Mouse (Mus musculus) stomach, embryonic 15.5 days (tissue): ENCODE data around the gene Adgrv1. TPM values are rescaled to one million over a fixed set of nuclear protein-coding genes. Genes with fewer than 3 reads are reported as not detected.
"Not testable (repeated sequence)": the region's sequence is repeated elsewhere in the genome, so short reads cannot be mapped to it uniquely, and the experiment has no call there.

Experiments
- ATAC-seq: fragments of 200-750 bp; cut with Nextera tagmentation; 2 replicates; pipeline ENCODE4 v1.8.0; 2017; ENCODE audit warnings: low read depth, moderate number of reproducible peaks, moderate TSS enrichment; ENCODE audit not compliant: insufficient read depth, low FRiP score
- H3K27ac ChIP-seq: fragments of 300-500 bp; sonication (generic); 2 replicates; pipeline ENCODE4 v1.5.1; 2015; ENCODE audit warnings: mild to moderate bottlenecking, inconsistent platforms
- H3K27me3 ChIP-seq: fragments of 300-500 bp; sonication (generic); replicated peaks from 2 replicates; pipeline ENCODE4 v1.6.1; 2015; ENCODE audit warnings: inconsistent platforms
- H3K36me3 ChIP-seq: fragments of 300-500 bp; sonication (generic); 2 replicates; pipeline ENCODE4 v1.6.1; 2015; ENCODE audit warnings: inconsistent platforms
- H3K4me1 ChIP-seq: fragments of 300-500 bp; sonication (generic); 2 replicates; pipeline ENCODE4 v1.6.1; 2015; ENCODE audit warnings: inconsistent platforms
- H3K4me2 ChIP-seq: fragments of 300-500 bp; sonication (generic); 2 replicates; pipeline ENCODE4 v1.6.1; 2015; ENCODE audit warnings: mild to moderate bottlenecking, inconsistent platforms
- H3K4me3 ChIP-seq: fragments of 300-500 bp; sonication (generic); replicated peaks from 2 replicates; pipeline ENCODE4 v1.5.1; 2015; ENCODE audit warnings: inconsistent platforms
- H3K9ac ChIP-seq: fragments of 300-500 bp; sonication (generic); 2 replicates; pipeline ENCODE4 v1.6.1; 2015; ENCODE audit warnings: inconsistent platforms
- H3K9me3 ChIP-seq: fragments of 300-500 bp; sonication (generic); 2 replicates; pipeline ENCODE4 v1.6.1; 2016; ENCODE audit warnings: inconsistent platforms
- WGBS: fragments of 180-500 bp; shearing (Covaris S2); methylation state at CpG from one replicate; pipeline ENCODE4 v1.1.7; 2015; 5-methylcytosine and 5-hydroxymethylcytosine counted together
- polyA plus RNA-seq: library from polyadenylated mRNA; unstranded; fragments of >200 nt; fragmentation: Nextera tagmentation; extraction: Ambion mirVana; gene quantifications from 2 replicates; pipeline ENCODE4 v1.2.1, GENCODE M21; 2015

Adgrv1 gene
- polyA plus RNA-seq, 1 experiment from 2014 or later: 1.1 TPM

DNA sequence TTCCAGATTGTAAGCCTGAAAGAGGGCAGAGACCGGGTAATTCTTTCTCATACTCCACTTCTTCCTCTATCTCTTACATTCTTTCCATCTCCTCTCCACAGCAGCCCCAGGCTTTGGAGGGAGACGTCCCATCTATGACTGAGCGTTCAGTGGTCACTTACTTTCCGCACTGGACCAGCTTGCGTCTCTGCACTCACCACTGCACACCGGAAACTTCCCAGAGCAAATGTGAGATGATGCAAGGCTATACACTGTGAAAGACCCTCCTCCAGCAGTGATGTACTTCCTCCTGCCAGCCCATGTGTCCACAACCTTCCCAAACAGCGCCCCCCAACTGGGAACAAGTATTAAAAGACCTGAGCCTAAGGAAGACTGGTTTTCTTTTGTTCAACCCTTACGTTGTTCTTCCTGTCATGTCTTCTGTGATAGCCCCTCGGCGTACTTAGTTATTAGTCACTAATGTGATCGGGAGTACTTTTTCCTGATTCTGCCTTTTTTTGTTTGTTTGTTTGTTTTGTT, 11.2 kb upstream of the Adgrv1 start:
- no peak overlapping the region for H3K9ac ChIP-seq
- no peak overlapping the region for H3K27ac ChIP-seq
- no peaks in the 10 kb centered on the region for H3K36me3 ChIP-seq
- no peak for ATAC-seq
- 0 out of 2 replicates have a peak, but pooled peaks cover 2% of the 10 kb centered on the region for H3K4me1 ChIP-seq
- 88% methylated on average over 11 of the region's 11 CpGs for WGBS
- no peak overlapping the region for H3K4me2 ChIP-seq
- H3K27me3 ChIP-seq: no peaks in the 10 kb centered on the region
- H3K9me3 ChIP-seq: no peaks in the 10 kb centered on the region
- no peak overlapping the region for H3K4me3 ChIP-seq

DNA sequence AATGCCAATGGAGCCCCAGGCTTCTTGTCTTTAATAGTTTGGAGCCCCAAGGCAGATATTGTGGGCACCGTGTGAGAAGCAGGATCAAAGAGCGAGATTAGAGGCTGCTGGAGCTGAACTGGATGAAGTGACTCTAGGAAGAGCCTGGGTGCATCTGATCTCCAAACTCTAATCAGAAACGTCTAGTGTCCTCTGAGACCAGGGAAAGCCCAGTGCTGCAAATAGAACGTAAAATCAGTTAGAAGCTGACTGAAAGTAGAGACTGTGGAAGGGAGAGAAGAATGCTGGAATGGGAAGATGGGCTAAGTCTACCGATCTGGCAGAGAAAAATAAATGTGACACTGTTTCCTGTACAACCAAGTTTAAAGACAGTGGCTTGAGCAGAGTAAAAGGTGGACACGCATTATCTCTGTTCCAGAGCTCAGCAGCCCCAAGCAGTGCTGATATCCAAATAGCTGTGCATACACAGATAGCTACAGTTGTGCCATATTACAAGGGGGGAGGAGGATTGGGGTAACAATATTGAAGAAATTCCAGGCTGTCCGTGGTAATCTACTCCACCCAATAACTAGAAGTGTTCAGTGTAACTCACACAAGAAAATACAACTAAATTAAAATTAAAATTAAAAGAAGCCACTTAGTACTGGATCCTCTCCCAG, 9.7 kb upstream of the Adgrv1 start:
- H3K36me3 ChIP-seq: no peaks in the 10 kb centered on the region
- no peak overlapping the region for H3K4me2 ChIP-seq
- no peaks in the 10 kb centered on the region for H3K27me3 ChIP-seq
- H3K4me3 ChIP-seq: no peak overlapping the region
- no peak overlapping the region for H3K9ac ChIP-seq
- ATAC-seq: peak; percentile 92
- H3K27ac ChIP-seq: no peak overlapping the region
- H3K9me3 ChIP-seq: no peaks in the 10 kb centered on the region
- 59% methylated on average over 7 of the region's 7 CpGs for WGBS
- H3K4me1 ChIP-seq: 0 out of 2 replicates have a peak, but pooled peaks cover 2% of the 10 kb centered on the region

DNA sequence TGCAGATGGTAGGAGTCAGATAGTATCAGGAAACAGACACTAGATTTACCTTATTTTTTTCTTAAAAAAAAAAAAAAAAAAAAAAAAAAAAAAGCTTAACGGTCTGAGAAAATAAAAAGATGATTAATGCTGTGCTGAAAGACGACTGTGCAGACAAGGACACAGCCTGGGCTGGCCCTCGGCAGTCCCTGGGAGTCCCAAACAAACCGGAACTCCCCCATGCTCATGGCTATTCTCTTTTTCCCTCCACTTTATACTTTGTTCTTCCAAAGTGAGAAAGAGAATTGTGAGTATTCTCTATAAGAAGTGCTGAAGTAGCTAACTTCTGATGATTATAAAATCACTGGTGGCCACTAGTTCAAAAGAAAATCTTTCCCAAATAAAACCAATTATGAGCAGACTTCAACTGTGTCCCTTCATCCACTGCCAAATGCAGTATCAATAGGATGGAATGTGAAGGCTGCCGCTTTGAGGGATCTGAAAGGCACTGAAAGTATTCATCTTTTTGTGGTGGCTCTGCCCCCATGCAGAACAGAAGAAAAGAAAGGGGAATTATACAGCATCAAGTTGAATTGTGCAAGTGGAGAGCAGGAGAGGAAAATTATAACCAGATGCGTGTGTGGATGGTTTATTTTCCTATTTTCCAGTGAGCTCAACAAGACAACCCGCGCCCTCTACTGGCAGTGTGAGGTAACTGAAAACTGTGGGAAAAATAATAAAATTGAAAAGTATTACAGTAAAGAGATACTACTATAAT, 8.5 kb upstream of the Adgrv1 start:
- Histone ChIP-seq H3K4me3 (no peak overlapping the region), H3K9me3 (no peaks in the 10 kb centered on the region), H3K9ac (no peak overlapping the region), H3K4me1 (0 out of 2 replicates have a peak, but pooled peaks cover 2% of the 10 kb centered on the region), H3K27ac (no peak overlapping the region), H3K4me2 (peak overlapping the region; percentile 39), H3K27me3 (no peaks in the 10 kb centered on the region), H3K36me3 (no peaks in the 10 kb centered on the region)
- ATAC-seq: no peak
- WGBS: 10% methylated on average over 8 of the region's 8 CpGs

DNA sequence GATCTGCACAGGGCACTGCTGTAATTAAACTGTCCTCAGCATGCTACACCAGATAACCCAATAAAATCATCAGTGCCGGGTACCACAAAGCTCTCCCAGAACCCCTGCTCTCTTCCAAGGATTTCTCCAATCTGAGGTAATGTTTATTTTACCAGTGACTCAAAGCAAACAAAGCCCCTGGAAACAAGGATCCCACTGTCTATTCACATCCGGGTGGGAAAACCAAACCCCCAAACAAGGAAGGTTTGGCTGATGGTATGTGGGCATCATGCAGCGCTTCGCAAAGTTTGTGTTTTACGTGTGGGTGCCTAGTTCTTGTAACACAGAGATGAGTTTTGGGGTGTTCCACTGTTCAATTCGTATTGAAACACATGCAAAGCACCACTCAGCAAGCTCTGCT, 7.9 kb upstream of the Adgrv1 start:
- 0 out of 2 replicates have a peak, but pooled peaks cover 2% of the 10 kb centered on the region for H3K4me1 ChIP-seq
- H3K9me3 ChIP-seq: no peaks in the 10 kb centered on the region
- H3K4me3 ChIP-seq: no peak overlapping the region
- H3K27ac ChIP-seq: no peak overlapping the region
- ATAC-seq: no peak
- no peak overlapping the region for H3K4me2 ChIP-seq
- no peaks in the 10 kb centered on the region for H3K27me3 ChIP-seq
- no peaks in the 10 kb centered on the region for H3K36me3 ChIP-seq
- WGBS: 32% methylated on average over 6 of the region's 6 CpGs
- H3K9ac ChIP-seq: no peak overlapping the region

DNA sequence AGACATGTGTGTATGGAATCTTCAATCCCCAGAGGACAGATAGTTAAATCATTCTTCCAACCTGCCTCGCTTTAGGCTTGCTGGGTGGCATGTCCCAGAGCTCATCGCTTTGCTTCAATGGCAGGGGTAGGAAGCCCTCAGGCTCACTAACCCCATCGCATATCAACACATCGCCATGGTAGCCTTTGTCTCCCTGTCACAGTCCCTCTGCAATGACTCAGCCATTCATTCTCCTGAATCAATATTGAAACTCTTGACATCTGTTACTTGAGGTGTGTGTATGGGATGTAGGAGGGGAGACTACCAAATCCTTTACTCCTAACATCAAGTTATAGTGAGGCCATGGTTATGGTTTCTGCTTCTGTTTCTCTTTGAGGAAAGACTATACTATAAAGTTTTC, 6.7 kb upstream of the Adgrv1 start:
- Histone ChIP-seq H3K9me3 (no peaks in the 10 kb centered on the region), H3K27ac (no peak overlapping the region), H3K27me3 (no peaks in the 10 kb centered on the region), H3K4me1 (0 out of 2 replicates have a peak, but pooled peaks cover 2% of the 10 kb centered on the region), H3K9ac (no peak overlapping the region), H3K4me2 (no peak overlapping the region), H3K4me3 (no peak overlapping the region), H3K36me3 (no peaks in the 10 kb centered on the region)
- WGBS: 42% methylated on average over 4 of the region's 4 CpGs
- ATAC-seq: no peak

DNA sequence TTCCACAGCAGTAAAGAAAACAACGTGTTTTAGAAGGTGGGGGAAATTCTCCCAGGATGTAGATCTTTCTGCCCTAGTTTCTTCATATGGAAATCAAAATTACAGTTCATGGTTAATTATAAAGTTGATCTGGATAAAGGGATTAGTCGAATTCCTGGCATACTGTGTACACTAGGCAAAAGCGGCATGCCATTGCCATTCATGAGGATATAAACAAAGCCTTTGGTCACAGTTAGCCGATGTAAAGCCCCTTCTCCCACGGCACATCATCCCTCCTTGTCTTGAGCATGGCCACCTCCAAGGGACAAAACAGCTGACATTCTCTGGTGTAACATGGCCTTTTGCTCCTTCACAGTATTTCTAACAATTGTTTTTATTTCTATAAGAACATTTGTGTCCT, 2.4 kb downstream of the Adgrv1 start:
- WGBS: 72% methylated on average over 5 of the region's 5 CpGs
- ATAC-seq: no peak

DNA sequence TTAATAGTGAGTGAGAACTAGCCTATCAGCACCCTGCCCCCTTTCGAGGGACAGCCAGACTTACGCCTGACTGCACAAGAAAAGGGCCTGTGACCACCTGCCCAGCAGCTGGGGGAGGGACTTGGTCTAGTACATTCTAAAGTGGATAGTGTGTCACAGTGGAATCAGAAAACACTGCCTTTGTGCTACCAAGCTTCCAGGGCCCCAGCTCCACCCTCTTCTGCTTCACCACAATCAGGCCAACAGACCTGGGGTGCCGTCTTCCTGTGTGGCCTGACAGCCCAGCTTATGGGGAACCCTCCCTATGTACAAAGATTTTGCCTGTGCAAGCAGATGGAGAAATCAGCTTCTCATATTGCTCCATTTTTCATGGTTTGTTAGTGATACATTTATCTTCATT, 3.6 kb downstream of the Adgrv1 start:
- no peak for ATAC-seq
- 65% methylated on average over 3 of the region's 3 CpGs for WGBS
- peaks cover 6% of the 10 kb centered on the region; the same call in 1 of the 2 replicates for H3K27me3 ChIP-seq

More for the DNA sequence above, 2.4 kb downstream of the Adgrv1 start:
- no peaks in the 10 kb centered on the region for H3K9me3 ChIP-seq
- H3K4me2 ChIP-seq: no peak overlapping the region
- H3K4me1 ChIP-seq: peaks cover 8% of the 10 kb centered on the region; the same call in 1 of the 2 replicates
- H3K36me3 ChIP-seq: no peaks in the 10 kb centered on the region
- no peak overlapping the region for H3K27ac ChIP-seq
- H3K4me3 ChIP-seq: no peak overlapping the region
- H3K27me3 ChIP-seq: peaks cover 6% of the 10 kb centered on the region; the same call in 1 of the 2 replicates
- H3K9ac ChIP-seq: no peak overlapping the region

DNA sequence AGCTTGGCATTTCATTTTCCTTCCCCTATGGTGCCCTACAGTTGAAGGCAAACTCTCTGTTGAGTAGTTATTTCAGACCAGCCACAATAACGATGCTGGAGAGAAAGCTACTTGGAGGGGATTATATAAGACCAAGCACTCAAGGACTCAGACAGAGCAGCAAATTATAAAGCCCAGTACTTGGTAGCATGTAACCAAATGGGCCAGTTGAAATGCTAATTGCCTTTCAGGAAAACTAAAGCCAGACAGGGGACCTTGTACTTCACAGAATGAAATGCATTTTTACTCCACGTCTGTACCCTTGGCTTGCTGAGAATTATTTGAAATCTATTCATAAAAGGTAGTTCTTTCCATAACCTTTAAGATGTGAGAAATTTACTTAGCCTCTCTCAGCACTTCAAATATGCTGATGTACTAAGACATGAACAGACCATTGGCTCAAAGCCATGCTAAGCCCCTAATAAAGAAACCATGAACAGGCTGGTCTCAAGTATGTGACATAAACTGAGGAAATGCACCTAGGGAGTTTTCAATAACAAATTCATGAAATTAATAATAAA, 4.2 kb downstream of the Adgrv1 start:
- peaks cover 6% of the 10 kb centered on the region; the same call in 1 of the 2 replicates for H3K27me3 ChIP-seq
- H3K9me3 ChIP-seq: no peaks in the 10 kb centered on the region
- no peak for ATAC-seq
- no peak overlapping the region for H3K4me3 ChIP-seq
- no peak overlapping the region for H3K27ac ChIP-seq
- H3K4me2 ChIP-seq: no peak overlapping the region
- no peak overlapping the region for H3K9ac ChIP-seq
- no peaks in the 10 kb centered on the region for H3K36me3 ChIP-seq
- H3K4me1 ChIP-seq: peaks cover 8% of the 10 kb centered on the region; the same call in 1 of the 2 replicates
- 73% methylated on average over 2 of the region's 2 CpGs for WGBS

More for the DNA sequence above, 3.6 kb downstream of the Adgrv1 start:
- no peaks in the 10 kb centered on the region for H3K36me3 ChIP-seq
- H3K9me3 ChIP-seq: no peaks in the 10 kb centered on the region
- no peak overlapping the region for H3K27ac ChIP-seq
- no peak overlapping the region for H3K4me3 ChIP-seq
- H3K9ac ChIP-seq: no peak overlapping the region
- H3K4me1 ChIP-seq: peaks cover 8% of the 10 kb centered on the region; the same call in 1 of the 2 replicates
- H3K4me2 ChIP-seq: no peak overlapping the region

DNA sequence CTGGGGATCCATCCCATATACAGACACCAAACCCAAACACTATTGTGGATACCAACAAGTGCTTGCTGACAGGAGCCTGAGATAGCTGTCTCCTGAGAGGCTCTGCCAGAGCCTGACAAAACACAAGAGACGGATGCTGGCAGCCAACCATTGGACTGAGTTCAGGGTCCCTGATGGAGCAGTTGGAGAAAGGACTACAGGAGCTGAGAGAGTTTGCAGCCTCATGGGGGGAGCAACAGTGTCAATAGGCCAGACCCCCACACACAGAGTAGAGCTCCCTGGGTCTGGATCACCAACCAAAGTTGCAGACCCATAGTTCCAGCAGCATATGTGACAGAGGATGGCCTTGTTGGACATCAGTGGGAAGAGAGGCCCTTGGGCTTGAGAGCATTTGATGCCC, 5.1 kb downstream of the Adgrv1 start:
- not testable (repeated sequence) for H3K36me3 ChIP-seq, ATAC-seq, H3K27ac ChIP-seq, H3K4me1 ChIP-seq, H3K4me2 ChIP-seq, H3K4me3 ChIP-seq, H3K27me3 ChIP-seq, H3K9me3 ChIP-seq, H3K9ac ChIP-seq
- WGBS: 71% methylated on average over 1 of the region's 1 CpGs

DNA sequence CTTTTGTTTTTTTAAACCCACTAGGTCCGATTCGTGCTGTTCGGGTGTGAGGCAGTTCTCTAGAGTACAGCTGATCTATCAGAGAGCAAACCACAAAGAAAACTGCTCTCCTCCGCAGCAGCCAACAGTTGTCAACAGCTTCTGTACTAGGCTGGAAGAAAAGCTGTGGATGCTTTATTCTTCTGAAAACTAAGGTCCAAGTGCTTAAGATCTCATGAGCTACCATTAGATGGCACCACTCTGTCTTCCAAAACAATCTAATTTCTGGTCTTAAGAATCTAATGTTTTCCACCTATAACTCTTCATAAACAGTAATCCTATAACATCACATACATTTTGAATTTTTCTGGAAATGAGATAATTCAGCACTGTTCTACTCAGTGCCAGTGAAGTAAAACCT, 22.6 kb downstream of the Adgrv1 start:
- Histone ChIP-seq H3K9me3 (no peaks in the 10 kb centered on the region), H3K27ac (no peak overlapping the region), H3K4me2 (no peak overlapping the region), H3K4me3 (no peak overlapping the region), H3K9ac (no peak overlapping the region), H3K27me3 (no peaks in the 10 kb centered on the region), H3K4me1 (no peaks in the 10 kb centered on the region), H3K36me3 (no peaks in the 10 kb centered on the region)
- WGBS: 86% methylated on average over 4 of the region's 4 CpGs
- no peak for ATAC-seq

DNA sequence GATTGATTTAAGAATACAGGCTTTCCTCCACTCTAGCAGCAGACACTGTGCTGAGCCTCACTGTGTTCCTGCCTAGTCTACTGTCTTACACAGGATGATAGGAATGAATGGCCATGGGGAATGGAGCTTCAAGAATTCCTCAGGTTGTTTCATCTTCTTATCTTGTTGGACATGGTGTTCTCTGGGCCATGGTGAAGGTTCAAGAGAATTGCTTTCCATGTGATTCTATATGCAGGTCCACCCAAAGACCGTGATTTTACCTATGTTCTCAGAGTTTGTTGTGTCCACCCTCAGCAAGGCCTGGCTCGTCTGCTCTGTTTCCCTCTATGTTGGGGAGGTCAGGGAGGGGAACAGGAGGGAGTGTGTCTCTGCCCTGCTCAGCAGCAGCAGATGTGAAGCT, 26.0 kb downstream of the Adgrv1 start:
- Histone ChIP-seq H3K4me1 (no peaks in the 10 kb centered on the region), H3K36me3 (no peaks in the 10 kb centered on the region), H3K4me3 (no peak overlapping the region), H3K27ac (no peak overlapping the region), H3K9me3 (no peaks in the 10 kb centered on the region), H3K27me3 (no peaks in the 10 kb centered on the region), H3K4me2 (no peak overlapping the region), H3K9ac (no peak overlapping the region)
- ATAC-seq: no peak
- 77% methylated on average over 2 of the region's 2 CpGs for WGBS
